Mouse (Mus musculus) lung, postnatal 0 days (tissue): ENCODE data around the gene Ankrd44. TPM values are rescaled to one million over a fixed set of nuclear protein-coding genes. Genes with fewer than 3 reads are reported as not detected.
A peak's percentile ranks its signal among the peaks of the same experiment; 100 is the strongest.

Experiments
- ATAC-seq: fragments of 200-750 bp; cut with Nextera tagmentation; 2 replicates; pipeline ENCODE4 v1.8.0; 2017; ENCODE audit warnings: moderate library complexity
- DNase-seq: peaks from one replicate; pipeline ENCODE4 v3.0.0-alpha.2; 2016; ENCODE audit warnings: low spot score
- H3K27ac ChIP-seq: fragments of 300-500 bp; sonication (generic); 2 replicates; pipeline ENCODE4 v1.5.1; 2014; ENCODE audit warnings: antibody characterized with exemption, mild to moderate bottlenecking, low read length, mixed read lengths
- H3K27me3 ChIP-seq: fragments of 300-500 bp; sonication (generic); replicated peaks from 2 replicates; pipeline ENCODE4 v1.6.1; 2014; ENCODE audit warnings: low read length, mixed read lengths; ENCODE audit not compliant: insufficient read depth
- H3K36me3 ChIP-seq: fragments of 300-500 bp; sonication (generic); 2 replicates; pipeline ENCODE4 v1.6.1; 2014; ENCODE audit warnings: low read length, mixed read lengths; ENCODE audit not compliant: insufficient read depth
- H3K4me1 ChIP-seq: fragments of 300-500 bp; sonication (generic); 2 replicates; pipeline ENCODE4 v1.6.1; 2014; ENCODE audit warnings: antibody characterized with exemption, low read depth, low read length, mixed read lengths; ENCODE audit not compliant: insufficient read depth
- H3K4me2 ChIP-seq: fragments of 300-500 bp; sonication (generic); replicated peaks from 2 replicates; pipeline ENCODE4 v1.6.1; 2014; ENCODE audit warnings: low read depth, mild to moderate bottlenecking, low read length, moderate library complexity, mixed read lengths
- H3K4me3 ChIP-seq: fragments of 300-500 bp; sonication (generic); 2 replicates; pipeline ENCODE4 v1.5.1; 2014; ENCODE audit warnings: low read depth, low read length
- H3K9ac ChIP-seq: fragments of 300-500 bp; sonication (generic); replicated peaks from 2 replicates; pipeline ENCODE4 v1.6.1; 2014; ENCODE audit warnings: low read depth, mild to moderate bottlenecking
- H3K9me3 ChIP-seq: fragments of 300-500 bp; sonication (generic); 2 replicates; pipeline ENCODE4 v1.6.1; 2016; ENCODE audit warnings: low read length, mixed read lengths
- CTCF ChIP-seq: IDR thresholded peaks from 2 replicates; pipeline ENCODE4 v1.5.1; 2016; ENCODE audit warnings: antibody characterized with exemption, mild to moderate bottlenecking
- EP300 ChIP-seq: IDR thresholded peaks from 2 replicates; pipeline ENCODE4 v1.6.1; 2016; ENCODE audit warnings: antibody characterized with exemption, mild to moderate bottlenecking, control low read depth
- WGBS: fragments of 180-500 bp; shearing (Covaris S2); extraction: QIAGEN DNeasy Blood & Tissue Kit; methylation state at CpG from one replicate; pipeline ENCODE4 v1.1.7; 2014; 5-methylcytosine and 5-hydroxymethylcytosine counted together
- polyA plus RNA-seq: library from polyadenylated mRNA; unstranded; fragments of >200 nt; fragmentation: Nextera tagmentation; extraction: Ambion mirVana; gene quantifications from 2 replicates; pipeline ENCODE4 v1.2.1, GENCODE M21; 2015

Gene Ankrd44
- polyA plus RNA-seq, 1 experiment from 2014 or later: 16.5 TPM

DNA sequence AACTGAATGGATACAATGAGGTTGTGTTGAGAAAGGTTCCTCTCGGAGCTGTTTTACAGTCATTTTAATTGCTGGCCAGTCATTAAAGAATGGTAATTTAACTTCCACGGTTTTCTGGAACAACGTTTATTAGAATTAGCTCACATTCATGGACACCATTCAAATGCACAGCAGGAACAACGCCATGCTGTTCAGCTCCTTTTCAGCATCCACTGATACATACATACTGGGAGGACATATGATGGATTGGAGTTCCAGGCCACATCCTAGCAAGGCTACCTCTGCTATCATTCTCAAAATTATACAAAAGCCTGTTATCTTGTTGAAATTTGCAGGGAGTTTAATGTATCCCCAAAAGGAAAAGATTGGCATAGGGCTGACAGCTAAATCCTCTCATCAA is 261.1 kb downstream of the Ankrd44 start:
- 90% methylated on average over 4 of the region's 4 CpGs for WGBS
- Histone ChIP-seq H3K4me3 (no peak overlapping the region), H3K4me2 (no peak overlapping the region), H3K27ac (no peak overlapping the region), H3K27me3 (no peaks in the 10 kb centered on the region), H3K36me3 (peaks cover 28% of the 10 kb centered on the region), H3K9me3 (no peaks in the 10 kb centered on the region), H3K4me1 (no peaks in the 10 kb centered on the region), H3K9ac (no peak overlapping the region)
- TF ChIP-seq EP300: no peak
- no peak for TF ChIP-seq CTCF
- ATAC-seq (no peak), DNase-seq (no peak)

- ATAC-seq (no peak), DNase-seq (no peak)
- Histone ChIP-seq H3K4me2 (no peak overlapping the region), H3K27ac (no peak overlapping the region), H3K4me3 (no peak overlapping the region), H3K27me3 (no peaks in the 10 kb centered on the region), H3K36me3 (peaks cover 28% of the 10 kb centered on the region), H3K9ac (no peak overlapping the region), H3K4me1 (no peaks in the 10 kb centered on the region), H3K9me3 (no peaks in the 10 kb centered on the region)
- 73% methylated on average over 6 of the region's 6 CpGs for WGBS
- TF ChIP-seq CTCF (no peak), EP300 (no peak)
These were observed 265.5 kb downstream of the Ankrd44 start for GRCm38 (mm10) chr1:54660674-54661073.

GRCm38 (mm10) chr1:54658558-54658957 is 267.6 kb downstream of the Ankrd44 start:
- H3K4me2 ChIP-seq: no peak overlapping the region
- no peak overlapping the region for H3K27ac ChIP-seq
- H3K9ac ChIP-seq: no peak overlapping the region
- no peak overlapping the region for H3K4me3 ChIP-seq
- H3K9me3 ChIP-seq: no peaks in the 10 kb centered on the region
- no peak for DNase-seq
- H3K4me1 ChIP-seq: no peaks in the 10 kb centered on the region
- H3K27me3 ChIP-seq: no peaks in the 10 kb centered on the region
- no peak for ATAC-seq
- WGBS: 81% methylated on average over 4 of the region's 4 CpGs
- H3K36me3 ChIP-seq: peaks cover 31% of the 10 kb centered on the region
- TF ChIP-seq CTCF (no peak), EP300 (no peak)

DNA sequence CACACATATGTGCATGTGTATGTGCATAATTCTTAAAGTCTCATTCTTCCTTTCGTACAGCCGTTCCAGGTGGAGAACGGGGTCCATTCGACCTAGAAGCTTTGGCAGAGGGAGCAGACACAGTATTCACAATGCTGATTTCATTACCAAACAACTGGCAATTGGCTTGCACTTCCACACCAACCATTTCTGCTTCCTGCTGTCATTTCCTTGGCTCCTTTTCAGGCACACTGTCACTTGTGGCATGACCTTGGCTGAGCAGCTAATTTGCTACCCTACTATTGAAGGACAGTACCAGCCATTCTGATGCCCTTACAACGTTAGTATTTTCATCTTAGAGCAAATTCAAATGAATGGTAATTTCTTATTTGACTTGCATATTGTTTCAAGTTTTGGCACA is 277.9 kb downstream of the Ankrd44 start:
- no peak overlapping the region for H3K4me2 ChIP-seq
- no peaks in the 10 kb centered on the region for H3K9me3 ChIP-seq
- peaks cover 10% of the 10 kb centered on the region for H3K36me3 ChIP-seq
- H3K27ac ChIP-seq: no peak overlapping the region
- WGBS: 57% methylated on average over 5 of the region's 5 CpGs
- no peaks in the 10 kb centered on the region for H3K27me3 ChIP-seq
- DNase-seq (no peak), ATAC-seq (no peak)
- no peaks in the 10 kb centered on the region for H3K4me1 ChIP-seq
- no peak overlapping the region for H3K9ac ChIP-seq
- no peak overlapping the region for H3K4me3 ChIP-seq
- no peak for TF ChIP-seq EP300
- TF ChIP-seq CTCF: no peak

GRCm38 (mm10) chr1:54647335-54647745 is 278.8 kb downstream of the Ankrd44 start:
- H3K27ac ChIP-seq: no peak overlapping the region
- H3K4me3 ChIP-seq: no peak overlapping the region
- no peaks in the 10 kb centered on the region for H3K9me3 ChIP-seq
- WGBS: 27% methylated on average over 3 of the region's 3 CpGs
- no peak for TF ChIP-seq EP300
- no peak for TF ChIP-seq CTCF
- H3K4me1 ChIP-seq: no peaks in the 10 kb centered on the region
- H3K27me3 ChIP-seq: no peaks in the 10 kb centered on the region
- peaks cover 6% of the 10 kb centered on the region; the same call in 1 of the 2 replicates for H3K36me3 ChIP-seq
- DNase-seq (peak; percentile 21), ATAC-seq (0 out of 2 replicates have a peak, but pooled peaks have one; percentile 28)
- no peak overlapping the region for H3K4me2 ChIP-seq
- no peak overlapping the region for H3K9ac ChIP-seq

DNA sequence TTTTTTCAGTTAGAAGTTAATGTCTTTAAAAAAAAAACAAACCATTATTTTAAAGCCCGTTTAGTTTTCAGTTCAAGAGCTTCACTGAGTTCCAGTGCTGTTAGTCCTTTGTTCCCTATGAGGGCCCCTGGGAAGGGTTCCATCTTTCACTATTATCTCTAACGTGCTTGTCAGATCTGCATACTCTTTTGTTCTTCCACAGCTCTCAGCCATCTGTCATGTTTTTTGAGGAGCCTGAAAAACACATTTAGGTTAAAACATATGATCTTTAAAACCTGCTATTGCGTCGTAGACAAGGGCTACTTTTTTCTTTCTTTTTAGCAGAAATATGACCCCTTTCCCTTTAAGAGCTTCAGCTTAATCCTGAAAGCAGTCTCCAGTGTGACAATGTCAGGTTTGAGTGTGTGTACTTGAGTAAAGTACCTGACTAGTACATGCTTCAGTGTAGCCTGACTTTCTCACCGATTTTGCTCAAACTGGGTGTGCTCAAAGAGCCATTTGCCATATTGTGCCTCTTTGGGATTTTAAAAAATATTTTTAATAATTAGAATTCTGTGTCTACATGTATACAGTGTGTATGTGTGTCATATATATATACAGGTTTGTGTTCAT is 285.9 kb downstream of the Ankrd44 start:
- TF ChIP-seq CTCF (no peak), EP300 (no peak)
- peak; percentile 61 for DNase-seq
- no peak overlapping the region for H3K27ac ChIP-seq
- H3K4me1 ChIP-seq: no peaks in the 10 kb centered on the region
- H3K4me3 ChIP-seq: no peak overlapping the region
- H3K27me3 ChIP-seq: no peaks in the 10 kb centered on the region
- 26% methylated on average over 5 of the region's 5 CpGs for WGBS
- no peaks in the 10 kb centered on the region for H3K9me3 ChIP-seq
- no peak overlapping the region for H3K4me2 ChIP-seq
- no peaks in the 10 kb centered on the region for H3K36me3 ChIP-seq
- H3K9ac ChIP-seq: no peak overlapping the region
- peak; percentile 72 for ATAC-seq
